Mouse (Mus musculus) inflammation-experienced regulatory T-cells, adult 6 months (primary cell): ENCODE results near the gene Rnf215. TPM values are rescaled to one million over a fixed set of nuclear protein-coding genes. Genes with fewer than 3 reads are reported as not detected.
A peak's percentile ranks its signal among the peaks of the same experiment; 100 is the strongest.
"Not testable (repeated sequence)": the region's sequence is repeated elsewhere in the genome, so short reads cannot be mapped to it uniquely, and the experiment has no call there.

Source experiments
- ATAC-seq: one replicate; pipeline ENCODE4 v1.8.0; 2017
- polyA plus RNA-seq, 3 experiments: library from polyadenylated mRNA; unstranded; fragments of 100-300 nt; shearing (Covaris generic); gene quantifications; one replicate each; pipeline ENCODE4 v1.2.1; 2017

Gene Rnf215
- polyA plus RNA-seq, 3 experiments from 2014 or later, result 7.5 to 10.4 (median 8.4) TPM

- ATAC-seq, result no peak
Measured at GRCm38 (mm10) chr11:4148536-4149156, 13.6 kb downstream of the Rnf215 start.

DNA sequence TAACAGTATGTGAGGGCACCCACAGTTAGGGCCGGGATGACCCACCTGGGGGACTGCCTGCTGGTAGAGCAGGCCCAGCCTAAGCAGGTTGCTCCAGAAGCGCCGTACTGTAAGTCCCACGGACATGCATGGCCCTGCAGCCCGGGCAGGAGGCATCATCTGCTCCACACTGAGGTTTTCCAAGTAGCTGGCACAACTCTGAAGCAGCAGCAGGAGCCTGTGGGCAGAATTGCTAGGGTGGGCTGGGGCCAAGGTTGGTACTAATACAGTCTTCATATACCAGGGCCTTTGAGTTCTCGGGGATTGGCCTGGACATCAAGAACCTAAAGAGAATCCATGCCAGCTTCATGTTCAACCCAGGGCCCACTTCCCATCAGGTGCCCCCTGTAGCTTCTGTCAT is 14.9 kb downstream of the Rnf215 start:
- no peak for ATAC-seq

DNA sequence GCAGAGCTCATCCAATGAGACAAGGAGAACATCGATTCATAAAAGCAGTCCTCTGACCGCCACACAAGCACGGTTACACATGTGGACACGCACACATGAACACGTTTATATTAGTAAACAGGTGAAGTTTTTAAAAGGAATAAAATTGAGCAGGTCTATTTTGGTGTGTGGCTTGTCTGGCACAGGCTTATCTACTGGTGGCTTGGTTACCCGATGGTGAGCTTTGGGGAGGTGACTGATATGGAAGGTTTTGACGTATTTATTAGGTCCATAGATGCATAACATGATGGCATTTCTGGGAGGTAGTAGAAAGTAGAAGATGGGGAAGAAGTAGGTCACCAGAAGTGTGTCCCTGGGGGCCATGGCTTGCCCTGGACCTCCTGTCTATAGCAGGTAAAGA is 18.7 kb downstream of the Rnf215 start:
- no peak for ATAC-seq

- no peak for ATAC-seq
Measured at GRCm38 (mm10) chr11:4155641-4156040, 20.6 kb downstream of the Rnf215 start.

DNA sequence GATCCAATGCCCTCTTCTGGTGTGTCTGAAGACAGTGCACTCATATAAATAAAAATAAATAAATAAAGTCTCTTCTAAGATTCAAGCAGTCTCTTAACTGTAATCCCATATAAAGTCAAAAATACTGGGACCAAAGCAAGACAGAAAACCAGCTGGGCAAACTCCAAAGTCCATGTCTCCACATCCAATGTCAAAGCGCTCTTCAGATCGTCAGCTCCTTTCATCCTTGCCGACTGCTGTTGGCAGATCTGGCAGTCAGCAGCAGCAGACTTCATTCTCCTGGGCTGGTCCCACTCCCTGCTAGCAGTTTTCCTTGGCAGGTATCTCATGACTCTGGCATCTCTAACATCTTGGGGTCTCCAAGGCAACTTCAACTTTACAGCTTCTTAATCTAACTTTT is 23.7 kb downstream of the Rnf215 start:
- ATAC-seq, result no peak

- peak; percentile 96 for ATAC-seq
Measured at GRCm38 (mm10) chr11:4159808-4160708, 25.1 kb downstream of the Rnf215 start, which contains the start of the genes Ccdc157 and Sf3a1. Ccdc157 (minus strand) TSS chr11:4160293. Sf3a1 (plus strand) TSS chr11:4160350.

DNA sequence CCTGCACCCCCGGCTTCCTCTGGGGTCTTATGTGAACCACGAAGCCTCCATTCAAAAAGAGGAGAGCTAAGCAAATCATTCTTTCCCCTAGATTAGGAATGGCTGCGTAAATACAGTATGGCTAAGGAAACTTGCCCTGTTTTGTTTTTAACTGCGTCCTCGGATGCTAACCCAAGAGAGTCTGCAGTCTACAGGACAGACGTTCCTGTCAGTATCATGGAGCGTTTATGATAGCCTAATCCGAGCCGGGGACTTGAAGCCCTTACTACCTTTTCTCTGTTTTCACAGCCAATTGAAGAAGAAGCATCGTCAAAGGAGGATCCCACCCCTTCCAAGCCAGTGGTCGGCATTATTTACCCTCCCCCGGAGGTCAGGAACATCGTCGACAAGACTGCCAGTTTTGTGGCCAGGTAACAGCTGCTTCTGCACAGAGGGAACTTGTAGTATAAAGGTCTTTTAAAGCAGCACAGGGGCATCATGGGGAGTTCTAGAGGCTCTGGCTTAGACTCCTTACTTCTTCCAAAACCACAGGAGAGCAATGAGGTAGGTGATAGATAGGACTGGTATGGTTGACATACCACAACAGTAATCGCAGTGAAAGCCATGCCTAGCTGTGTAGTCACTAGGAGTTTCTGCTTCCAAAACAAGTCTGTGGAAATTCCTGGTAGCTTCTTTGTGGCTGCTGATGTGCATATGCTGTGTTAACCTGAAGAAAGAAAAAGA is 25.9 kb downstream of the Rnf215 start:
- no peak for ATAC-seq

DNA sequence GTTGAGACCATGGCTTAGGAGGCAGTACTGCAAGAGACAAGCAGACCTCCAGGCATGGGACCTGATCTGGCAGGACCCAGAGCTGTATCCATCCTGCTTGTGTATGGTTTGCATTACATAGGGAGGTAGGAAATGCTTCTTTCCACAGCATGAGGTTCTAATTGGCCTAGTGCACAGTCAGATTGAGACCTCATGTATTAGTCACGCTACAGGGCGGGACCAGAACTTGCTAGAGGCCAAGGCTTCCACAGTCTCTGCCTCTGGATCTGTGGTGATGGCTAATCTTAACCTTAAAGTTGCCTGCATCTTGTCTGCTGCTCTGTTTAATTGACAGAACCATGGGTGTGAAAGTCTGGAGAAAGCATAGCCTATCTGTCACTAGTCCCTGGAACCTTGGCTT is 29.7 kb downstream of the Rnf215 start:
- no peak for ATAC-seq

- no peak for ATAC-seq
Measured at GRCm38 (mm10) chr11:4166467-4167090, 31.6 kb downstream of the Rnf215 start.

DNA sequence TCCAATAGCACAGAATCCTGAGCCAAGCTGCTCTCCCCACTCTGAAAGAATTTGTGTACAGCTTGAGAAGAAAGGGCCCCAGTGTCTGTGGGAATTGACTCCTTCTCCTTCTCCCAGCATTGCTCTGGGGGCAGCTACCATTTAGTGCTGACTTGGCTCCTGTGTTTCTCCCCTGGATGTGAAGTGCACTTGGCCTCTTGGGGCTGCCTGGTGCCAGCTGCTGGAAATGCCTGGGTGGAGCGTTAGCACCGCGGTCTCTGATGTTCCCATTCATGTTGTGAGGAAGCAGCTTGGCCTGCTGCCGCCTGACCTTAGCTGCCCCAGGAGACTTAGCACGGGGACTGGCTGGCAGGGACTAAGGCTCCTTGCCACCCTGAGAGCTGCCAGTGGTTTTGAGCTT is 39.6 kb downstream of the Rnf215 start:
- no peak for ATAC-seq

DNA sequence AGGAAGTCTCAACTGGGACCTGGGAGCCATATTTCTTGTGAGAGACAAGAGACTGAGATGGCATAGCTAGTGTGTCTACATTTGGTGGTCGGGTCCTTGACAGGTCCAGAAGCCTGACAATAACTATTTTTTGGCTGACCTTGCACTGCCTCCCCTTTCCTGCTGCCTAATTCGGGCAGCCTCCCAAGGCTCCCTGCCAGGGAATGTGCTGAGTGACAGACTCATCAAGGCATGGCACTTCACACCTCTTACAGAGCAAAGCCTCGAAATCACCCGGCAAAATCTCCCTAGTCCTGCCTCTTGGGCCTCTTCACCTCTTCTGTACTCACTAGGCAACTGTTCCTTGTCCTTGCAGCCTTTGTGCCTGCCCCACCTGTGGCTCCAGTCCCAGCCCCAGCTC is 42.7 kb downstream of the Rnf215 start:
- no peak for ATAC-seq

DNA sequence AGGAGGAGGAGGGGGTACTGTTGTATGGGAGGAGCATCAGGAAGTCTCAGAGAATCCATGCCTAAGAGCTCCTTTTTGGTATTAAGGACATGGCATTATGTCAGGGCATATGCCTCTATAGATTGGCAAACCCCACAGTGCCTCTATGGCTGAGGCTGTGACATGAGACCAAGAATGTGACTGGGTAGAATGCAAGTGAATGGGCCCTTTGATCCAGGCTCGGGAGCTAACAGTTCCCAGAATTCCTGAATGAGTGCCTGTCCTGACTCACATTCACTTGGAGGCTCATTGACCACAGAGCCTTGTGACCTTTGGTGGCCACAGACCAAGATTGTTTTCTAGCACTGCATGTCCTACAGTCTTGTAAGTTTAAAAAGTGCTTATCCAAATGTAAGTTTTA is 47.1 kb downstream of the Rnf215 start:
- no peak for ATAC-seq

DNA sequence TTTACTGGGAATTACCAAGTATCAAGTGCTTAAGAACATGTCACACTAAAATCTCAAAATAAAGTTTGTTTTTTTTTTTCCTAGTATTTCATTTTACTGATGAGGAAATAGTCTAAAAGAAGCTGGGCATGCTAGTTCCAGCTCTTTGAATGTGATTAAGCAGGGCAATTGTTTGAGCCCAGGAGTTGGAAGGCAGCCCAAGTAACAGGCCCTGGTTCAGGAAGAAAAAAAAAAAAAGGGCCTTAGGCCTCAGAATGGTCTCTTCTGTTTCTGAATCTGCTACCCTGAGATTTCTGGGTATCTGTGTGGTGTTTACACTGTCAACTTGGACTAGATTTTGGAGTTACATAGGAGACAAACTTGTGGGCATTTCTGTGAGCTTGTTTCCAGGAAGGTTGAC is 48.5 kb downstream of the Rnf215 start:
- no peak for ATAC-seq

- ATAC-seq, result no peak
Measured at GRCm38 (mm10) chr11:4184251-4184952, 49.4 kb downstream of the Rnf215 start.

DNA sequence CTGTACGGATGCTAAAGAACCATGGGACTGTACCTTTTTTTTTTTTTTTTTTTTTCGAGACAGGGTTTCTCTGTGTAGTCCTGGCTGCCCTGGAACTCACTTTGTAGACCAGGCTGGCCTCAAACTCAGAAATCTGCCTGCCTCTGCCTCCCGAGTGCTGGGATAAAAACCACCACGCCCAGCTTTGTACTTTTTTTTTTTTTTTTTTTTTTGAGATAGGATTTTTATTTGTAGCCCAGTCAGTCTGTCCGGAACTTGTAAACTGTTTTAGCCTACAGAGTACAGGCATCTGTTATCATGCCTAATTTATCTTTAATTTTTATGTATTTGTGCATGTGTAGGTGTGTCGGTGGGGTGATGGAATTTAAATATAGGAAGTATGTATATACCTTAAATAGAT is 50.5 kb downstream of the Rnf215 start:
- ATAC-seq, result not testable (repeated sequence)

GRCm38 (mm10) chr11:4186486-4187317 is 51.7 kb downstream of the Rnf215 start, which contains the start of gene Tbc1d10a:
Tbc1d10a (plus strand) TSS chr11:4186789.
- ATAC-seq, result peak; percentile 98

DNA sequence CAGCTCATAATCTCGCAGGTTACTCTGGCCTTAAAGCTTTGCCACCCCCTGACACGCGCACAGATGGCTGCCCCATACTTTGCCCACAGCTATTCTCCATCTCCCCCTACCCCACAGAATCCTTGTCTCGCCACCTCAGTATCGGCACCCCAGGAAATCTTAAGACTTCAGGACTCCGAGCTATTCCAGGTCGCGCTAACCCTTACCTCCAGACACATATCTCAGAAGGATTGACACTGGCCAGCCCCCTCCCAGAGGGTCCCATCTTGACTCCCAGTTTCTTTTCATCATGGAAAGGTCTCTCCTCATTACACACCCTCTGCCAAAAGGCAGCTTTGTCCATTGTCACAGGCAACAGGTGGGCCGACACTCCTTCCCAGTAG is 52.3 kb downstream of the Rnf215 start:
- no peak for ATAC-seq

DNA sequence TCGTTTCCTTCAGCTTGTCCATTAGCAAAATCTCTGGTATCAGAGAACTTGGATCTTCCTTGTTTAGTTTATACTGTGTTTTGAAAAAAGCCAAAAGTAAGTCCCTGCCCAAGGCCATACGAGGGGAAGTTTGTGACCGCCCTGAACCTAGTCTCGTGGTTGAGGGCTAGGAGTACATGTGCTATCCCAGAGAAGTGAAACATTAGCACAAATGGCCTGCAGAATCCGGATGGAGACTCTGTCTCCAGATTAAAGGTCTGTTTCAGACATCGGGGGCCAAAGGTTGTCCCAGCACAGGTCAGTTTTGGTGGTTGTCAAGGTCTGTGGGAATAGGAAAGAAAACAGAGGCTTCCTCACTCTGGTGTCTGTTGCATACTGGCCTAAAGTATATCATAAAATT is 54.2 kb downstream of the Rnf215 start:
- ATAC-seq, result no peak

DNA sequence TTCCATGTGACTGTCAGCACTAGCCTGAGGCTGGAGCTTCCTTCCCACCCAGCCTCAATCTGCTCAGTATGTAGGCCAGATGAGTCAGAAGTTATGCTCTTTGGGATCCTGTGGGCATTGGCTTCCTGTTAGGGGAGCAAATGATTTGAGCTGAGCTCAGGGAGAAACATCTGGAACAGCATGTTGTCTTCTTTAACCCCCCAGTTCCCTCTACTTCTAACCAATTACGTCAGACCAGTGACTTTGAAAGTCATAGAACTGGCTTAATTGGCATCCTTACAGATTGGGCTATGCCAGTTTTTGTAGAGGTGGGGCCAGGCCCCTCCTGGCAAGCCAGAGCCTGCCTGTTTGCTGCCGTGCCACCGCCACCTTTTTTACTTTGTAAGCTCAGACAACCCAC is 55.7 kb downstream of the Rnf215 start:
- ATAC-seq, result no peak
